Mouse (Mus musculus): Measurements from ENCODE around the gene Wwc1.

GRCm38 (mm10) chr11:35833270-35833669 is 147.1 kb downstream of the Wwc1 start:
- TF ChIP-seq CTCF (IDR thresholded peaks at IDR 0.05; ENCODE audit: insufficient read depth, low read length) (no peak), POLR2A (IDR thresholded peaks at IDR 0.05; ENCODE audit: borderline replicate concordance, extremely low read depth, low read depth, low read length) (no peak)
